Mouse (Mus musculus): ENCODE data around the gene Gm45337. TPM values are rescaled to one million over a fixed set of nuclear protein-coding genes. Genes with fewer than 3 reads are reported as not detected.

Gene Gm45337
- polyA plus RNA-seq, 1 experiment from 2014 or later: not detected

DNA sequence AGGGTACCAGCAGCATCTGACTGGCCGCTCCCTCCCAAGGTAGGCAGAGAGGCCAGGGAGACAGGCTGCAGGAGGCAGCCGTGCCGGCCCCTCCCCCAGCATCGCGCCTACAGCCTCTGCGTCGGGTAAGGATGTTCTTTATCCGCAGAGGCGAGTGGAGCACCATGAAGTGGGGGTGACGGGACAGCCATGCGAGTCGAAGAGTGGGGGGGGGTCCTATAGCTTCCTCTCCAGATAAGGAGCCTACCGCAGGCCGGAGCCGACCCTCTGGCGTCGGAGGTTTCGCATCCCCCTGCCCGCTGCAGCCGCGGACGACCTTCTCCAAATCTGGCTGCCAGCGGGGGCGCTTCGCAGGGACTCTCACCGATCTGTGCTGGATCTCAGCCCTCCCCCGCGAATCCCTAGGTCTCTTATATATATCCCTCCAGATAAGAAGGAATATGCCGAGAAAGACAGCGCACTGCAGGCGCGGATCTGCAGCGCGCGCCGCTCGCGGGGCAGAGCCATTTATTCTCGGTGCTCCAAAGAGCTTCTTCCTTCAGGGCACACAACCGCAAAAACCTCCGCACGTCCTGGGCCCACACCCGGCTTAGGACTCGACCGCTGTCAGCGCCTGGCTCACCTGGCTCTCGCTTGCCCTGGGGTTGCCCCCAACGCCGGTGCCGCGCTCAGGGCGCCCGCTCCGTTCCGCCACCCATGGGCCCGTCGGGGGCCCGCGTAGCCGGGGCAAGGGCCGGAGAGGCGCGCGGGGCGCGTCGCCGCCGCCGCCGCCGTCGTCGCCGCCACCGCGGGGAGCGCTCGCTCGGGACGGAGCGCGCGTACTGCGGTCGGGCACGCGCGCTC, 49.9 kb downstream of the Gm45337 start:
- H3K4me3 ChIP-seq (ENCODE audit: low read depth, low read length): peak overlapping the region; percentile 45
- H3K9ac ChIP-seq (ENCODE audit: low read length): peak overlapping the region; percentile 34
- H3K4me2 ChIP-seq (ENCODE audit: low read depth, severe bottlenecking): peak overlapping the region; percentile 94
- under 1% methylated on average over 80 of the region's 89 CpGs for WGBS
- ATAC-seq (ENCODE audit: insufficient number of reproducible peaks, low FRiP score, low TSS enrichment, low read depth): no peak
- no peaks in the 10 kb centered on the region for H3K9me3 ChIP-seq (ENCODE audit: control insufficient read depth, low read length)
- no peak overlapping the region for H3K27ac ChIP-seq (replicated peaks; ENCODE audit: low read depth, low read length)
- no peak for DNase-seq (ENCODE audit: low spot score)
- peaks cover 10% of the 10 kb centered on the region for H3K4me1 ChIP-seq (ENCODE audit: control insufficient read depth, insufficient read depth, low read length)
- peaks cover 75% of the 10 kb centered on the region for H3K27me3 ChIP-seq (ENCODE audit: control insufficient read depth, insufficient read depth, low read length)
- H3K36me3 ChIP-seq (ENCODE audit: control insufficient read depth, insufficient read depth, low read length): no peaks in the 10 kb centered on the region

DNA sequence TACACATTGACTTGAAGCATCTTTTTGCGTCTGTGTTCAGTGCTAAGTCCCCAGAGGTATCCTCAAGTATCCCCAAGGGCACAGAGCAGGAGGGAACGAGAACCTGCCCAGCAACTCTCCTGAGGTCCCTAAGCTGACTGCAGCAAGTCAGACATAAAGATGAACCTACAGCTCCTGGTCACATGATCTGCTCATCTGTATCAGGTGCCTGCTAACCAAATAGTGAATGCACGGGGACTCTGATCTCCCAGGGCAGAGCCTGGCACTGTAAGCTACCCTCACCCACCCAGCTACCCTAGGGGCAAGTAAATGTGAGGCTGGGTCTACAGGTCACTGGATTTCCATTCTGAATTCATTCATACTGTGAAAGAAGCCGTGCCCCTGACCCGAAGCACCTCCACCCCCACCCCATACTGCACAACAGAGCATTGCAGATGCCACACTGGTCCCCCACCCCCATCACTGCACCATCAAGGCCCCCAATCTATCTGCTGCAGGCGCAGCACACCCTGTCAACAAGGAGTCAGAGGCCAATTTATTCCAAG, 50.6 kb downstream of the Gm45337 start:
- Histone ChIP-seq H3K4me3 (ENCODE audit: low read depth, low read length) (no peak overlapping the region; the same call in 1 of the 2 replicates), H3K27me3 (ENCODE audit: control insufficient read depth, insufficient read depth, low read length) (peaks cover 78% of the 10 kb centered on the region), H3K36me3 (ENCODE audit: control insufficient read depth, insufficient read depth, low read length) (no peaks in the 10 kb centered on the region), H3K9ac (ENCODE audit: low read length) (no peak overlapping the region), H3K27ac (replicated peaks; ENCODE audit: low read depth, low read length) (no peak overlapping the region), H3K4me1 (ENCODE audit: control insufficient read depth, insufficient read depth, low read length) (peaks cover 14% of the 10 kb centered on the region), H3K9me3 (ENCODE audit: control insufficient read depth, low read length) (no peaks in the 10 kb centered on the region), H3K4me2 (ENCODE audit: low read depth, severe bottlenecking) (no peak overlapping the region)
- DNase-seq (ENCODE audit: low spot score) (no peak), ATAC-seq (ENCODE audit: insufficient number of reproducible peaks, low FRiP score, low TSS enrichment, low read depth) (no peak)
- 28% methylated on average over 6 of the region's 6 CpGs for WGBS

Other genes starting within 250 kb of the Gm45337 start
- gene Tollip, start 226.1 kb downstream of the Gm45337 start, polyA plus RNA-seq (2014; fragmentation: Nextera tagmentation; extraction: Ambion mirVana): 38.0 and 38.8 TPM in 2 replicates
- gene Brsk2, start 194.9 kb downstream of the Gm45337 start, polyA plus RNA-seq (2014; fragmentation: Nextera tagmentation; extraction: Ambion mirVana): 0.49 and 0.51 TPM in 2 replicates
- 57.6 and 62.7 TPM in 2 replicates for gene Mob2, start 83.5 kb downstream of the Gm45337 start, polyA plus RNA-seq (2014; fragmentation: Nextera tagmentation; extraction: Ambion mirVana)
- 0.47 and 0.48 TPM in 2 replicates for gene Dusp8, start 48.8 kb downstream of the Gm45337 start, polyA plus RNA-seq (2014; fragmentation: Nextera tagmentation; extraction: Ambion mirVana)
- gene Gm45618, start 23.9 kb downstream of the Gm45337 start, polyA plus RNA-seq (2014; fragmentation: Nextera tagmentation; extraction: Ambion mirVana): not detected in 2 replicates
- gene Gm39115, start 8.6 kb downstream of the Gm45337 start, polyA plus RNA-seq (2014; fragmentation: Nextera tagmentation; extraction: Ambion mirVana): not detected in 2 replicates
- gene Gm29735, start 12.5 kb upstream of the Gm45337 start, polyA plus RNA-seq (2014; fragmentation: Nextera tagmentation; extraction: Ambion mirVana): not detected in 2 replicates
- gene Gm4553, start 21.1 kb upstream of the Gm45337 start, polyA plus RNA-seq (2014; fragmentation: Nextera tagmentation; extraction: Ambion mirVana): not detected in 2 replicates
- not detected in 2 replicates for gene Krtap5-2, start 31.4 kb upstream of the Gm45337 start, polyA plus RNA-seq (2014; fragmentation: Nextera tagmentation; extraction: Ambion mirVana)
- not detected in 2 replicates for gene Gm10153, start 45.8 kb upstream of the Gm45337 start, polyA plus RNA-seq (2014; fragmentation: Nextera tagmentation; extraction: Ambion mirVana)
- gene Krtap5-3, start 56.8 kb upstream of the Gm45337 start, polyA plus RNA-seq (2014; fragmentation: Nextera tagmentation; extraction: Ambion mirVana): not detected in 2 replicates
- gene Gm7579, start 67.3 kb upstream of the Gm45337 start, polyA plus RNA-seq (2014; fragmentation: Nextera tagmentation; extraction: Ambion mirVana): not detected in 2 replicates
- gene Krtap5-5, start 85.4 kb upstream of the Gm45337 start, polyA plus RNA-seq (2014; fragmentation: Nextera tagmentation; extraction: Ambion mirVana): not detected in 2 replicates
- gene Gm40460, start 96.5 kb upstream of the Gm45337 start, polyA plus RNA-seq (2014; fragmentation: Nextera tagmentation; extraction: Ambion mirVana): not detected in 2 replicates
- gene Gm2431, start 113.7 kb upstream of the Gm45337 start, polyA plus RNA-seq (2014; fragmentation: Nextera tagmentation; extraction: Ambion mirVana): not detected in 2 replicates
- not detected in 2 replicates for gene Gm4559, start 129.8 kb upstream of the Gm45337 start, polyA plus RNA-seq (2014; fragmentation: Nextera tagmentation; extraction: Ambion mirVana)
- not detected in 2 replicates for gene Krtap5-1, start 152.5 kb upstream of the Gm45337 start, polyA plus RNA-seq (2014; fragmentation: Nextera tagmentation; extraction: Ambion mirVana)
- not detected in 2 replicates for gene Krtap5-4, start 158.9 kb upstream of the Gm45337 start, polyA plus RNA-seq (2014; fragmentation: Nextera tagmentation; extraction: Ambion mirVana)
- gene Ifitm10, start 229.1 kb upstream of the Gm45337 start, polyA plus RNA-seq (2014; fragmentation: Nextera tagmentation; extraction: Ambion mirVana): 0.27 and 0.72 TPM in 2 replicates
- 0.79 TPM in 1 of 2 replicates, not detected in the other for gene Gm49369, start 238.1 kb upstream of the Gm45337 start, polyA plus RNA-seq (2014; fragmentation: Nextera tagmentation; extraction: Ambion mirVana)
- gene Ctsd, start 243.4 kb upstream of the Gm45337 start, polyA plus RNA-seq (2014; fragmentation: Nextera tagmentation; extraction: Ambion mirVana): 133 and 139 TPM in 2 replicates